Mouse (Mus musculus) v-Abl transformed pro-B cells (cell line): Measurements from ENCODE around the gene Snx29.

Experiments
- in situ Hi-C, 2 experiments: fragments of 400-800 bp; cut with MboI; formaldehyde crosslinking; loops; one replicate each; pipeline ENCODE4 v1.15.1; 2025; ENCODE audit not compliant: unreplicated experiment in 2 of 2

Gene Snx29

DNA sequence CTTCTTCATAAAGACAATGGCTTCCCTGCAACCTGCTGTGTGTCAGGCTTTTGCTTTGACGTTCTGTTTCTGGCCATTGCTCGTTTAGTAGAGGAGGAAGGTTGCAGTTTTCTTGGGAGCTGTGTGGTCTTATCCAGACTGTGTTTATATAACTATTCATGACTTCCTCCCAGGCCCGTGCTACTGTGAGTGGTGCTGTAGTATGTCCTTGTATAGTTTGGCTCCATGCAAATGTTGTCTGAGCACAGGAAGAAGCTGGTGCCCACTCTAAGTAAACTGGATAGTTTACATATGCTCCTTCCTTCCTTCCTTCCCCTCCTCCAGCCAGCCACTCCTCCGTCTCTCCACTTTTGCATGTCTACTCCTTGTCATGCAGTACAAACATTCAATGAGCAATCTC lies 323.0 kb downstream of the Snx29 start:
- in situ Hi-C loops, result loop anchor here in 1 of 2 experiments (5.0 kb wide), 1 partner anchor 67 kb away; no protein-coding TSS in a partner anchor

DNA sequence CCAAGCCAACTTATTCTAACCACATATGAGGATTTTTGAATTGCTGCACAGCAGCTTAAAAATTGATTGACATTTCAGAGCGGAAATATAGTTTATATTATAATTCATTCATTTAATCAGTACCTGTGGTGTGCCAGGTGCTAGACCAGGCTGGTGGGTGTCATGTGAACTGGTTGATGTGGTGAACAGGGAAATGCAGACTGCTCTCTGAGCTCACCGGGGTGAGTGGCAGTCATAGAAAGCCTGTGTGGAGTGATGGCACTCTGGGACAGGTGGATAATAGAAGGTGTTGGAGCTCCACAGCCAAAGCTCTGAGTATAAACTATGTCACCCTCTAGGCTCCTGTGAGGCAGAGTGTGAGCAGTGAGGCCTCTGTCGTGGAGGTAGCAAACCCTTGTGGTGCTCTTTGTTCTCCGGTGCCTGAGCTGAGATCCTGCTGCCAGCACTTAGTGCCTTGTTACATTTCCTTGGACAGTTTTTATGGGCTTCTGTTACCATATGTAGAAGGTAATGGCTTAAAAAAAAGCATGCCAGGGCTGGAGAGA lies 324.1 kb downstream of the Snx29 start:
- in situ Hi-C loops, result loop anchor here in 1 of 2 experiments (5.0 kb wide), 1 partner anchor 65 kb away; no protein-coding TSS in a partner anchor

DNA sequence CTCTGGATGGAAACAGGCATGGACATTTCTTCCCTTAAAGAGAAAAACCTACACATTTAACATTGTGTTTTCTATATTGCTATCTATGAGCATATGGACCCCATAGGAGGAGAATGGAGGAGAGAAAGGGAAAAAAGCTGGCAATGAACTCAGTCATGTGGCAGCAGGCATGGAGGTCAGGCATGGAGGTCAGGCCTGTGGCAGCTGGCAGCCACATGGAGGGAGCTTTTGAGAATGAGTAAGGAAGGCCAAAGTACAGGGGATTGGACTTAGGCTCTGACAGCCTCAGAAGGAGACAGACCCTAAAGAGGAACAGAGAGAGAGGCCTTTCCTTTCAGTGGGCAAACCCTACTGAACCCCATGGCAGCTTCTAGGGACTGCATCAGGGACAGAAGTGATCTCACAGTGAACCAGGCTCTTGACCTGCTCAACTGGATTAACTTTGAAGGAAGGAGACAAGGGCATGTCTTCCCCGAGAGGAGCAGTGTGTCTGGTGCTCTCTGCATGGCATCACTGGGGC lies 325.5 kb downstream of the Snx29 start:
- in situ Hi-C loops, result loop anchor here in 1 of 2 experiments (5.0 kb wide), 1 partner anchor 64 kb away; no protein-coding TSS in a partner anchor

DNA sequence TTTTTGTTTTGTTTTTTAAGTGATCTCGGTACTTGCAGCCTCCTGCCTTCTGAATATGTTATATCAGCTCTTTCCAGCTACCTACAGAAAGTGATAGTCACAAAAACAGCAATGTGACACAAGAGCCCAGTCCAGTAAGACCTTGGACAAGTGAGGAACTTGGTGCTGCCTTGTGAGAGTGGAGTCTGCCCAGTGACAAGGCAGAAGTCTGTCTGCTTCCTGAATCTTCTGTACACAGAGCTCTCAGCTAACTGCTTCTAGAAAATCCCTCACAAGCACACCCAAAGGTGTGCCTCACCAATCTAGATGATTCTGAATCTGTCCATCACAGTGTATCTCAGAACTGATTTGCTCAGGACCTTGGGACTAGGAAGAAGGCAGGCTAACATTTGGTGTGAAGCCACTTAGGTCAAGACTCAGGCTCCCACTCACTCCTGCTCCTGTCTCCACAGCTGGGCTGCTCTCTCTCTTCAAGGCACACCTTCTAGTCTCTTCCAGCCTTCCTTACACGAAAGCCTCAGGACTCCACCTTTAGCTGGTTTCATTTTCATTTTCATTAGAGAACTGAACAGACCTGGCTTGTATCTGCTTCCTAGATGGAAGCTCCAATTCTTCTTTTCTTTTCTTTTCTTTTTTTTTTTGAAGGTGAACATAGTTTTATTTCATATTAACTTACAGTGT lies 330.1 kb downstream of the Snx29 start:
- in situ Hi-C loops, result loop anchor here in 1 of 2 experiments (10.0 kb wide), 1 partner anchor 158 kb away; no protein-coding TSS in a partner anchor

DNA sequence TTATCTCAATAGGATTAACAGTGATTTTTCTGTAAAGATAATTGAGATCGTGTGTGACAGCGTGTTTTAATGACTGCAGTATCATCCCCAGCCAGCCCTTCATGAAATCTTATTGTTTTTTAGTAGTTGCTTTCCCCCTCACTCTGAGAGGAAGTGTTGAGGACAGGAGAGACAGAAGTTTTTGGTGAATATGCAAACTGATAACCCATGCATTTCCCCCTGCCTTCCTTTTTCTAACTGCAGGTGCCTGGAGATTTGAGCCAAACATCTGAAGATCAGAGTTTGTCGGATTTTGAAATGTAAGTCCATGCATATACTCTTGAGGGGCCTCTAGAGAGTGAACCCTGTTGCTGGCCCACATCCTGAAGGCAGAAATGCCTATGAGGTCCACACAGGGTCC lies 333.2 kb downstream of the Snx29 start:
- in situ Hi-C loops, result loop anchor here in 1 of 2 experiments (5.0 to 10.0 kb wide), 2 partner anchors 79 to 161 kb away; no protein-coding TSS in a partner anchor

DNA sequence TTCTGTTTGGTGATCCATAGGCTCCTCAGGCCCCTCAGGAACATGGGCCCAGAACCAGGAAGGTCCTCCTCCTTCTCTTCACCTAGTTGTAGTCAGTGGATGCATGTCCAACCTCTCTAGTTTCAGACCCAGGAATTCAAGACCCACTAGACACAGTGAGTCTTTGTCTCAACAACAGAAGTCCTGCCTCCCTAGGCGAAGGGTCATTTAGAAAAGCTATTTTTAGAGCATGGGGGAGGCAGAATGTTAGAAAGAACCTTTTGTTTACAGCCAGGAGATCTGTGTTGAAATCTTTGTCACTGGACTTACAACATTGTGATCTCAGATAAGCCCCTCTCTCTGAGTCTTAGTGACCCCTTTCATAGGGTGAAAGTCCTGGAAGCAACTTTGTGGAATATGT lies 334.4 kb downstream of the Snx29 start:
- in situ Hi-C loops, result loop anchor here in 1 of 2 experiments (5.0 to 10.0 kb wide), 2 partner anchors 80 to 162 kb away; no protein-coding TSS in a partner anchor

DNA sequence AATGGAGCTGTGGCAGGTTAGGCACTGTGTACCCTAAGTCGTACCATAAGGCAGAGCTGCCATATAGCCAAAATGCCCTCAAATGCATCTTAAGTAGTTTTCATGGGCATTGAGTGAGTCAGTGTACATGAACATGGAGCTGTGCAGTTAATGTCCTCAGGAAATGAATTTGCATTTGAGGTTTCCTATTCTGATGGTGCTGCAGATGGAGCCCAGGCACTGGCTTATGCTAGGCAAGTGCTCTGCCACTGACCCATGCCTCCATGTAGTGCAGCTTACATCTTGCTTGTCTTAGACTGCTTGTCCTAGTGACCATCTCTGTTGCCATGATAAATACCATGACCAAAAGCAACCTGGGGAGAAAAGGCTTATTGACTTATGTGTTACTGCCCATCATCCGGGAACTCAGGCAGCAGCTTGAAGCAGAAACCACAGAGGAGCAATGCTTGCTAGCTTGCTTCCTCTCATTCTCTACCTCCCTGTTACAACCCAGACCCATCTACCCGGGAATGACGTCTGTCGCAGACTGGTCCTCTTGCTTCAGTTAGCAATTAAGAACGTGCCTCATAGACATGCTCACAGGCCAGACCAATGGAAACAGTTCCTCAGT lies 336.5 kb downstream of the Snx29 start:
- in situ Hi-C loops, result loop anchor here in 1 of 2 experiments (5.0 to 10.0 kb wide), 2 partner anchors 82 to 164 kb away; no protein-coding TSS in a partner anchor

DNA sequence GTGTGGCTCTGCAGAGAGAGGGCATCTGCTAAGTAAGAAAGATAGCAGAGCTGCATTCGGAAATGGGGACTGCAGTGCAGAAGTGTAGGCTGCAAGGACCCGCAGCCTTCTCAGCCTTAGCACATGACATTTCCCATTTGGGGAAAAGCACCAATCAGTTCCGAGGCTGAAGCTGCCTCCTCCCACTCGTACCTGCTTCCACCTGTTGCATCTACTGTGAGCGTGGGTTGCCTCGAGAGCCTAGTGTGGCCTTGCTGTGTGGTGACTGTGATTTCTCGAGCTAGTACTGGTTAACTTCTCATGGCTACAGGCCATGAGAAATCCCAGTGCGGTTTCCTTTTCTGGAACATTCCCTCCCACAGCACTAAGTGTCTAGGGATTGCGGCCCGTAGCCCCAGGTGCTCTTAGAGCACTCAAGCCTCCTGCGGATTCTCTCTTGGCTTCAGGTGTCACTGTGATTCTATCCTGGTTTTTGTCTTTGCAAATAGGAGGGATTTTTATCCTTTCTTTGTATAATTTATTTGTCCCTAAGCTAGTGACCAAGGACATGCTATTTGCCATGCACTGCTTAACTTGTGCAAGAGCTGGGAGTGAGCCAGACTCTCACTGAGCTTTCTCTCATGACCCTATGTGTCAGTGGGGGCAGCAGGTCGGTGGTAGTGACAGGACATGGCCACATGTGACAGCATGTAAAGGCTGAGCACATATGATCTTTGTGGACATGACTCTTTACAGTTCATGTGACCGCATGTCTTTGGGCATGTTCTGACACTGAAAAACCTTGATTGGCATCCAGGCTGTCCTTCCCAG lies 342.4 kb downstream of the Snx29 start:
- in situ Hi-C loops, result no loop called here

DNA sequence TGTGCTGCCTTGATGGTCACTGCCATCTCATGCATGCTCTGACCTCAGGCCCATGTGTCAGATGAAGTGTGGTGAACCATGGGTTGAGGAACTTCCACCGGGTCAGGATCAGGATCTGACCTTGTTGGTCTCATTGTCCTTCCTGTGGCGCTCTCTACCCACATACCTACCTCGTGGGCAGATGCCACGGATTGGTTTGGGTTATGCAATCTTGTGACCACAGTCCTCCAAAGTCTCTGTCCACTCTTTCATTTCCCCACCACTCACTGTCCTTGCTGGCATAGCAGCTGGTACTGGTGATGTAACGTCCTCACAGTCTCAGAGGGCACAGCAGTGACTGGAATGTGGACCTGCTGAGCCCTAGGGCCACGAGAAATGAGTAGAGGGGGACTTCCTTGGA lies 343.2 kb downstream of the Snx29 start:
- in situ Hi-C loops, result no loop called here

DNA sequence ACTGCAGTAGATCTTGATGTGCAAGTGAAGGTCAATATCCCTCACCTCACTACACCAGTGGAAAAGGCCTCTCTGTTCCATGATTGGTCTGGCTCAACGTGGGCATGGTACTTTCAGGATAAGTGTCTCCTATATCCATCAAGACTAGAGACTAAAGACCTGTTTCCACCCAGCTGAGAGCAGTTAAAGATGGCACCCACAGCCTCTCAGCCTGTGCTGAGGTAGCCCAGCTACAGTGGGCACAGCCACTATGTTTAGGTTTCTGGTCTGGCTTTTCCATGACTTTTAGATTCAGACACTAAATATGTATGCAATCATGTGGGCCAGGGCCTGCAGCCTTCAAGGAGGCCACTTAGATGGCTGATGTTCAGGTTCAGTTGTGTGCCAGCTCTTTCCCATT lies 345.7 kb downstream of the Snx29 start:
- in situ Hi-C loops, result no loop called here

DNA sequence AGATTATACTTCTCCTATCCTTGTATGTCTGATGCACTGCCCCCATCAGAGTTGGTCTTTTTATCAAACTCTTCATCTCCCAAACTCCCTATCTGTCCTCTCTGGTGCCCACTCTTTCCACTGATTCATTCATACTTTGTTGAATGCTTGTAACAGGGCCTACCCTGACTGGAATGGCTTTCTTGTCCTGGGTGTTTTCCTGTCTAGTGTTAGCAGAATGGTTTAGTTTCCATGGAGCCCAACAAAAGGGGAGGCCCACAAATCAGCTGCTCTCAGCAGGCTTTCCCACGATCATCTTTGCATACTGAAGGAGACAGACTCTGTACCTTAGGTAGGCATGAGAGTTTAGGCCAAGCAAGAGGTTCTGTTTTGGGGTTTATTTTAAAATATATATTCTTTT lies 346.2 kb downstream of the Snx29 start:
- in situ Hi-C loops, result no loop called here

DNA sequence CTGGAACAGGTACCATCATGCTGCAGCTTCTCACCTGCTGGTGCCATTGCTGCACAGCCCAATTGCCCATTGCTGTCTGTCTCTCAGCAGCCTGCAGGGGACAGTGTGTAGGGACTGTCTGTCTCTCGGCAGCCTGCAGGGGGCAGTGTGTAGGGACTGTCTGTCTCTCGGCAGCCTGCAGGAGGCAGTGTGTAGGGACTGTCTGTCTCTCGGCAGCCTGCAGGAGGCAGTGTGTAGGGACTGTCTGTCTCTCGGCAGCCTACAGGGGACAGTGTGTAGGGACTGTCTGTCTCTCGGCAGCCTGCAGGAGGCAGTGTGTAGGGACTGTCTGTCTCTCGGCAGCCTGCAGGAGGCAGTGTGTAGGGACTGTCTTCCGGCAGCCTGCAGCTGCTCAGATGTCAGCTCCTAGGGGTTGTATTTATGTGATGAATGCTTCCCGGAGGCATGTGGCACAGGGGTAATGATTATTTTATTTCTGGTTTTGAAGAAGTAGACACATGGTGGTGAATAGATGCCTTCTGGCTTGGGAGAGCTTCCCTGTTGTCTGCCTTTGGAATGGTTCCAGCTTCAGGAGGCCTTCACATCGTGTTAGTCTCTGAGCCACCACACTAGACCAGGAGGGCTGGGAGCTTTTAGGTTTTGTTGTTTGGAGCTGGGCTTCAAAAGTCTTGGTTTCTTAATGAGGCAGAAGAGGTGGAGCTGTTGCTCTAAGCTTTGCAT lies 347.7 kb downstream of the Snx29 start:
- in situ Hi-C loops, result no loop called here

DNA sequence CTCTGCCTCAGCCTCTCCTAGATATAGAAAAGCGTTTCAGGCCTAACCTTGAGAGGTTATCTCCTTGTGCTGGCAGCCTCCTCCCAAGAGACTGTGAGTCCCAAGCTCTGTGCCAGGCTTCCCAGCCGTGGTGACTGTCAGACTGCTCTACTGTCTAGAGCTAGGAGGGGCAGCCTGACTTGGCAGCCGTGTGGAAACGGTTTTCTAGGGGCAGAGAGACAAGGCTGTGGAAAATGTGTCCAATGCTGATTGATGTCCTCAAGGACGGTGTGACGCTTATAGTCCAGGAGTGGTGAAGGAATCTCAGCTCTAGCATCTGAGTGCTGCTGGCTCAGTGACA lies 348.2 kb downstream of the Snx29 start:
- in situ Hi-C loops, result no loop called here

DNA sequence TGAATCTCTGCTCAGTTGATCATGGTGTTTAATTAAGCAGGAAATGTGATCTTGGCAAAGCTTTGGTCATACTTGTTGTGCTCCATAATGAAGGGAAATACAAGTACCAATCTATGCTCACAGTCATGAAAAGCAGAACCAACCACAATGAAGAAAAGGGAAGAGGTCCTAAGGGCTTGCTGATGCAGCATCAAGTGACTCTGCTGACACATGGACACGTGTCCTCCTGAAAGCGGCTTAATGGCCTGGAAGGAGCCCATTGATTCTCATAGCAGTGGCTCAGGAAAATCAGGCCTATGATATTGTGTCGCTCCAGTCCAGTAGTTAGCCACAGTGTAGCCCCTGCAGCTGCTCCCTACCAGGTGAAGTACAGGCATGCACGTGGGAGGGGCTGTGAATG lies 353.3 kb downstream of the Snx29 start:
- in situ Hi-C loops, result no loop called here

DNA sequence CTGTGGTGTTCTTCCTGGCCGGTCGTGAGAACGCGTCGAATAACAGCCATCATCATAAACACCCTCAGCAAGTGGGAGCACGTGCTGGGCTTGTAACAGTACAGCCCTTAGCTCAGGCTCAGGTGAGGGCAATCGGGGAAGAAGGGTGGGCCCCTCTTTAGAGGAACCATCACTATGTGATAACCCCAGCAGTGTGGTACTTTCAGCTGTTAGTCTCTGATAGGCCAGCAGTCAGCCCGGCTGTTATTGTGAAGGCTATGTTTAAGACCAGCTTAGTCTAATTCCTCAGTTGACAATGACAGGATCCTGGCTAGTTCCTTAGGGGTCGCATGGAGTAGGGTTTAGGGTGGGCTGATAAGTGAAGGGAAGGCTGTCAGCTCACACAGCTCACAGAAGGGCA lies 362.6 kb downstream of the Snx29 start:
- in situ Hi-C loops, result no loop called here

DNA sequence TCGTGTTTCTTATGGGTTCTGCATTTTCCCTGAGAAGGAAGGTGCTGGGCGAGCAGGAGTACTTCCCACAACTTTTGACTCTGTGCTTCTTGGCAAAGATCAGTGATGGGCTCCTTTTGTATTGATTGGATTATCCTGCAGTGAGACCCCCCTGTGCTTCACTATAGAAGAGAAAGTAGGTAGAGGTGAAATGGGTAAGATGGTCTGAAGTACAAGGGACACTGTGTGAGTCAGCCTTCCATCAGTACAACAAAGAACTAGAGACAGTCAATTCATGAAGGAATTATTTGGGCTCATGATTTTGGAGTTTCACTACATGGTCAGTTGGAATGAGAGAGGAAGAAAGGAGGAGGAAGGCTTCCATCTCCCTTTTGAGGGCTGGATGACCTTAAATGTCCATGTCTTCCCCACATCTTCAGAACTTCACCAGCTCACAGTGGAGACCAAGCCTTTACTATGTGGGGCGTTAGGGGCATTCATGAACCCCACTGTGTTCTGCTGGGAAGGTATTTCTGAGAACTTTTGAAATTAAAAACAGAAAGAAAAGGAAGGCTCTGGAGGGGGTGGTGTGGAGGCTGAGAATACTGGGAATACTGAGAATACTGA lies 363.1 kb downstream of the Snx29 start:
- in situ Hi-C loops, result no loop called here

DNA sequence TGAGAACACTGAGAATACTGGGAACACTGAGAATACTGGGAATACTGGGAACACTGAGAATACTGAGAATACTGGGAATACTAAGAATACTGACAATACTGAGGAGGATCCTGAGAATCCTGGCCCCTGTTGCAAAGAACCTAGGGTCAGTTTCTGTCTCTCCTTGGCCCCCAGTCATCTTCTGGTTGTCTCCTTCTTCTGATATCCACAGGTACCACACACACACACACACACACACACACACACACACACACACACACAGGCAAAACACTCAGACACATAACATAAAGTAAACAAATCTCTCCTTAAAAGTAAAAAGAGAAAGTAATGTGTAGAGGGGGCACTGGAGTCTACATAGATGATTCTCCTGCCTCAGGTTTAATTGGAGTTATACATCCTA lies 365.1 kb downstream of the Snx29 start:
- in situ Hi-C loops, result no loop called here

DNA sequence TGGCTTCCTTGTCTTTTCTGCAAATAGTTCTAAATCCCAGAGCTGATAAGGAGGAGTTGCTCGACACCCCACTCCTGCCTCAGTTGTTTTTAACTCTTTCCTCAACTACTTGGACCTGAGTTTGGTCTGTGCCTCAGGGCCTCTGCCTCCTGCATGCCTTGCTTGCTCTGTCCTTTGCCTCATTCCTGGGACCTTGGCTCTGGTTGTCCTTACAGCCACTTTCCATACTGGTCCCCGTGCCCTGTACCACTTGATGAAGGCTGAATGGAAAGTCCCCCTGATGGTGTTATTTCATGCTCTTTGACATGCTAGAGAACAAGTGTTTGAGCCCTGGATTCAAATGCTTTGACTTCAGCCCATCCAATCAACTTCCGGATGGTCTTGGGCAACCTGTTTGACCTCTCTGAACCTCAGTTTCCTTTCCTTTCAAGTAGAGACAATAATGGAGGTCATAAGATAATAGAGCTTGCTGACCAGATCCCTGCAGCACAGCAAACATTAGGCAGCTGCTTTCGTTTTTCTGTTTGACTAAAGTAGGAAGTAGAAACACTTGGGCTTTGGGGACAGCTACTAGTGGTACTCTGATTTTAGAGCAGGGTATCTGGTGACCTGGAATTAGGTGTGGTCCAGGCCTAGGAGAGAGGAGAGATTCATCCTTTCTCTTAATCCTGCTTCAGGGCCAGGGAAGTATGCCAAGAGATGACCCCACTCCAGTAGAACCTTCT lies 365.7 kb downstream of the Snx29 start:
- in situ Hi-C loops, result no loop called here

DNA sequence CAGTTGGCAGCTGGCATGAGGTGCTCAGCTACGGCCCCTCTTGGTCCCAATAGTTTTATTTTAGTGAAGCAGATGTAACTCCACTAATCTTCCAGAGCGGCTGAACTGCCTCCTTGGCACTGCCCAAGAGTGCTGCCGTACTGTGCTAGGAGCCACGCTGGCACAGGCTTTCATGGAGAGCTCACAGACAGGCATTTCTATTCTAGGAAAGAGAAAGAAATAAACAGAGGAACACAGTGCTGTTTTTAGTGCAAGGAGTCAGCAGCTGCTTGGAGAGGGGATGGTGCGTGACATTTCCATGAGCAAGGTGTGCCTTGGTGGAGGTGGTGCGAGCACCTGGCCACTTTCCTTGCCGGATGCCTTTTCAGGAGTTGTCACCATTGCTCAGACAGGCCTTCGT lies 367.4 kb downstream of the Snx29 start:
- in situ Hi-C loops, result loop anchor here in 1 of 2 experiments (10.0 kb wide), 1 partner anchor 115 kb away; no protein-coding TSS in a partner anchor
